Mouse (Mus musculus): ENCODE data around the gene Chst8.
A peak's percentile ranks its signal among the peaks of the same experiment; 100 is the strongest.

The Chst8 gene

GRCm38 (mm10) chr7:34703437-34703836 lies 109.1 kb downstream of the Chst8 start:
- no peak for DNase-seq

DNA sequence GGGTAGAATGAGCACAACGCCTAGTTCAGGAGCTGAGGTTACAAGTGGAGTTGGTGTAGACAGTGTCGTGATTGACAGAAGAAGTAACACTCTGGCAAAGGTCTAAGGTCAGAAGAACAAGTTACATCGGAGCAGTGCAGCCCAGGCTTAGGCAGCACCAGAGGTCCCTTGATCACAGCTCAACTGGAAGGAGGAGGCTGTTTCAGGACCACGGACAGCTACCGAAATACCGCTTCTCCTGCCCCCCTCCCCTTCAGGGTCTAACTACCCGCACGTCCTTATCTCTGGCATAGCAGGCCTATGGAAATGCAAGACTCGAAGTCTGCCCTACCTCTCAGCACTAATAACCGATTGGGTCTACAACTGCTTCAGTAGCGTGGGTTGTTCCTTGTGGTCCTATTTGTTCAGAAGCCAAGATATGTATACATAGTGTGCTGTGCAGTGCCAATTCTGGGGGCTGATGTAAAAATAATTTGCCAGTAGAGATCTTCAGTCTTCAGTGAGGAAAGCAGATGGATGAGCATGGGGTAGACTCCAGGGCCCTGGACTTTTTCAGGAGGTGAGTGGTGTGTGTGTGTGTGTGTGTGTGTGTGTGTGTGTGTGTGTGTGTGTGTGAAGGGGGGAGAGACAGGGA lies 109.7 kb downstream of the Chst8 start:
- peak; percentile 52 for DNase-seq

- no peak for DNase-seq
Measured at GRCm38 (mm10) chr7:34699888-34700287, 112.6 kb downstream of the Chst8 start.

DNA sequence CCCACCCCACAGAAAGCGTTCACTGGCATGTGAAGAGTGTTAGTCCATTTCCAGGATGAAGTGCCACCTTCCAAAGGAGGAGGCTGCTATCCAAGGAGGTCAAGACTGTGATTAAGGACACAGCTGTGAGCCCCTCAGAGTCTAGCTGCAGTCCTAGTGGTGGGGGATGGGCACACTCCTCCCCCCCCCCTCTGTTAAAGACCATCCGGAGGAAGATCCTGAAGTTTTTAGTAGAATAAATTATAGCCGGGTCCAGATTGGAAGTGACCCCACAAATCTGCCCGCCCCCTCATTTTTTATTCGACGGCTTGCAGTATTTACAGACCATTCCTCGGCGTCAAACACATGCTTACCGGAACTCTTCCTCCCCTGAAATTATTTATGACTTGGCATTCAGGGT lies 114.3 kb downstream of the Chst8 start:
- DNase-seq, result no peak

DNA sequence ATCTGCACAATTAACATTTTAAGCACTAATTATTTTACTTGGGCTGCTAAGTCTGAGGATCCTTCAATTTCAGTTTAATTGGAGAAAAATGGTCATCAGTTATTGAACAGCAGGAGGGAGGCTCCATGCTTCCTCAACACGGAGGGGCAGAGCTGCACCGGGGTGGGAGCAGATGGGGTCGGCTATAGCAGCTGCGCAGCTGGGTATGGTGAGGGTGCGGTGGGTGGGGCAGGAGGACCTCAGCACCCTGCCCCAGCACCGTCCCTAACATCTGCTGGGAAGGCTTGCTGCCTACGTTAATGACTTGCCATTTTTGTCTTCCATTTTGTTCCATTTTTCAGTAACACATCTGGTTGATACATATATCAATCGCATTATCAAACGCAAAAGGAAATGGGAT lies 116.4 kb downstream of the Chst8 start:
- no peak for DNase-seq

DNA sequence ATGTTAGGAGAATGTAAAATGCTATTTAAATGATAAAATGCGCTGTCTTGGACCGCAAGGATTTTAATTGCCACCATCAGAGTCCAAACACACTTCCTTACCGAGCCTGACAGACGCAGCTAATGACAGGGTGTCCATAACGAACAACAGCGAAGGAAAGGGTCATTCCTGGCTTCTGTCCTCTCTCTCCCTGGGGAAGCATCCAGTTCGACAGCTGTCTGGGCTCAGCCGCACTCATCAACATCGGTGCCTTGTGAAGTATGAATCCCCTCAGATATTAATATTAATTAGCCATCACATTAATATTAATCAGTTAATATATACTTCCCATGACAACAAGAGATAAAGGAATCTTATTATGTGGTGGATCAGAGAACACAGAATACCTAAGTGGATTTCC lies 117.6 kb downstream of the Chst8 start:
- no peak for DNase-seq

DNA sequence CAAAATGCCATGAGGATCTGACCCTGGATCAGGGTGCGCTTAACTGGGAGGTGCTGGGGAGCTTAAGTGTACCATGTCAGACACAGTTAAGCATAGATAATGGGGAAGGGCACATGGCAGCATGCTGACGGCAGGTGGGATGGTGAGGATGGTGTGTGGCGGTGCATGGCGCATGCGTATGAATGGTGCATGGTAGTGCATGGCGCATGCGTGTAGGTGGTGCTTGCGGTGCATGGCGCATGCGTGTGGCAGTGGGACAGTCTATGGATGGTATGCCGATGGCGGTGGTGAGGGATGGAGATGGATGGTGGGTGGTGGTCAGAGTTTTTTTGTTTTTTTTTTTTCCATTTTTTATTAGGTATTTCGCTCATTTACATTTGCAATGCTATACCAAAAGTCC lies 118.6 kb downstream of the Chst8 start:
- DNase-seq, result no peak

- DNase-seq, result no peak
Measured at GRCm38 (mm10) chr7:34693072-34693471, 119.4 kb downstream of the Chst8 start.

DNA sequence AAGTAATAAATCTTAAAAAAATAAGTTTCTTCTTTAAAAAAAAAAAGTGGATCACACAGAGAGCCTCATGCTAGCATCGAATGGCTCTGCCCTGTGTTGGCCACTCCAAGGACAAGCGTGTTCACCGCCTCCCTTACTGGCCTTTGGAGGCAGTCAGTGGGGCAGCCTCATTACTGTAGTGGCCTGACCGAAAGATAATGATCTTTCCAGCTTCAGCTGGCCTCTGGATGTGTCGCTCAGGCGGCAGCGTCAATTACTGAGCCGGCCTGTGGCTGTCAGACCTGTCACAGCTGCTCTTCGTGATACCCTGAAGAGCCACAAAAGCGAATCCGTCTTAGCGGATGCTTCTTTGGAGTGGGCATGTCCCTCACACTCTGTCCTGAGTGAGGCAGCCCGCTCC lies 122.4 kb downstream of the Chst8 start:
- no peak for DNase-seq

- DNase-seq, result no peak
Measured at GRCm38 (mm10) chr7:34689028-34689427, 123.5 kb downstream of the Chst8 start.

GRCm38 (mm10) chr7:34685801-34686200 lies 126.7 kb downstream of the Chst8 start:
- DNase-seq, result no peak

GRCm38 (mm10) chr7:34685176-34685575 lies 127.3 kb downstream of the Chst8 start:
- no peak for DNase-seq

DNA sequence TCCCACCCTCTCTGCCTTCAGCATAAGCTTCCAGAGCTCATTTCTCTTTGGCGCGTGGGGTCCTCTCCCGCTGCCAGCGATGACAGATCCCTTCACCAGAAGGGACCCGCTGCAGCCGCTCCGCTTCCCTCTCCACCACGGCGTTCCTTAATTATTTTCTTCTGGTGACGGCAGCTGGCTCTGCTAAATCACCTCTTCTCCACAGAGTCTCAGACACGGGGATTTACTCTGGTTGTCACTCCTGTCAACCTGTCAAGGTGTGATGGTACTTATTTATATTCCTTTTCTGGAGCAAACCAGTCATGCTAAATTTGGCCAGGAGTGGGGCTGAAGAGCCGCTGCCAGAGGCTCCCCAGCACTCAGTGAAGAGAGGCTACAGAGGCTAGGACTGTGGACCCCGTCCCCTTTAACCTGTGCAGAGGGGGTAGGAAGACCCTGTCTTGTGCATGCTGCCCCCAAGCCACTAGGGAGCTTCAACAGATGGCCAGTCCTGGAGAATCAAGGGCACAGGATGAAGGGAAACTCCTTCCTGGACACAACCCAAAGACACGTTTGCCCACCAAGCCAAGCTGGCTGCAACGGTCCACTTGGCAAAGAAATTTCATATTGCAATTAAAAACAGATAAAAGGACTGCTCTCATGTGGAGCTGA lies 131.6 kb downstream of the Chst8 start:
- no peak for DNase-seq

GRCm38 (mm10) chr7:34679886-34680285 lies 132.6 kb downstream of the Chst8 start:
- DNase-seq, result no peak

GRCm38 (mm10) chr7:34675831-34676514 lies 136.5 kb downstream of the Chst8 start:
- peak; percentile 60 for DNase-seq

DNA sequence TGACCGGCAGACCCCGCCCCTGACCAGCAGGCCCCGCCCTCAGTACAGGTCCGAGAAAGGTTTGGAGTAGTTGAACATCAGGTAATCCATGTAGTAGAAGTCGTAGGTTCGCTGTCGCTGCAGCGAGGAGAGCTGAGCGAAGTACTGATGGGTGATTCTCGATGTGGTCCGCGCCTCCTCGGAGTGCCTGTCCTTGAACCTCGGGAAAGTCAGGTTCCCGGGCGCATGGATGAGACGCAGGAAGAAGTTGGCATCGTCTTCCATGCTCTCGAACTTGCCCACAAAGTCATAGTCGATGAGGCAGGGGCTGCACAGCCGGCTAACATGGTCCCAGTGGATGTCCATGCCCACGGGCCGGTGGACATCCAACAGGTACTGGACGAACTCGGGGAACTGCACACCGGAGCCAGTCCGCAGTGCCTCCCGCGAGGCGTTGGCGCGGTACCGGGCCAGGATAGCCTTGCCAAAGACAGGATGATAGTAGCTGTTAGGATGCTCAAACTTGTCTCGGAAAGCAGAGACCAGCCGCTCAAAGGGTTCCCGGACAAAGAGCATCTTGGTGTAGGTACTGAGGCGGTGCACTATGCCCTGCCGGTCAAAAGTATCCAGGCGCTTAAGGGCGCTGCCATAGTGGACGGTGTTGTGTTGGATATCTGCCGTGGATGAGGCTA lies 137.3 kb downstream of the Chst8 start:
- no peak for DNase-seq

DNA sequence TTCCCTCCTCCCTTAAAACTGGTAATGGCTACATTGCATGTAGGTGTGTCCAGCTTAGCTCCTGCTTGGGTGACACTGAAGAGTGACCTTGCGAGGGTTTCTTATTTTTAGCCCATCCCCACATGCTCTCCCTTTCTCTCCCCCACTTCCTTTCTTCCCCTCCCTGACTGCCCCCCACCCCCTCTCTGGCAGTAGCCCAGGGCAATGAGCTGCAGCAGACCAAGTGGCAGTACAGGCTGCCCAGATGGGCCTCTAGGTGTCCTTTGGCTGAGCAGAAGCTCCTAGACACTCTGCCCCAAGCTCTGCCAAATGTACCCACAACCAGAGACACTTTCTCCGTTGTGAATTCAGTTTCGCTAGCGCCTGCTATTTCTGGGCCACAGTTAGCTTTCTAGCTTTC lies 139.6 kb downstream of the Chst8 start:
- DNase-seq, result no peak

- peak; percentile 87 for DNase-seq
Measured at GRCm38 (mm10) chr7:34671911-34672310, 140.6 kb downstream of the Chst8 start.

DNA sequence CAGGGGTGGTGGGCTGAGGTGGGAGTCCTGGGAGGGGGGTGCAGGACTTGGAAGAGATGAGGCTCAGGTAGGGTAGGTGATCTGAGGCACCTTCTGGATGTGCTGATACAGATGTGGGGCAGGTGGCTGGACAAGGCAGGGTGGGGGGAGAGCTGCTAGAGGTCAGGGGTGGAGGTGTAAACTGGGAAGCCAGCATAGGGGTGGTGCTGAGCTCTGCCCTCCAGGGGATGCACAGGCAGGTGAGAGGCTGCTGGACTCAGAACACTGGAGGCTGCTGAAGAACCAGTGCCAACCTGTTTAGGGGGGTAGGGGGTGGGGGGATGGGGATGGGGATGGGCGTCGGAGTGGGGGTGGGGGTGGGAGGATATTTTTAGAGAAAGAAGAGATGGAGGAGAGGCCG lies 141.7 kb downstream of the Chst8 start:
- no peak for DNase-seq

GRCm38 (mm10) chr7:34669336-34669735 lies 143.2 kb downstream of the Chst8 start:
- no peak for DNase-seq

DNA sequence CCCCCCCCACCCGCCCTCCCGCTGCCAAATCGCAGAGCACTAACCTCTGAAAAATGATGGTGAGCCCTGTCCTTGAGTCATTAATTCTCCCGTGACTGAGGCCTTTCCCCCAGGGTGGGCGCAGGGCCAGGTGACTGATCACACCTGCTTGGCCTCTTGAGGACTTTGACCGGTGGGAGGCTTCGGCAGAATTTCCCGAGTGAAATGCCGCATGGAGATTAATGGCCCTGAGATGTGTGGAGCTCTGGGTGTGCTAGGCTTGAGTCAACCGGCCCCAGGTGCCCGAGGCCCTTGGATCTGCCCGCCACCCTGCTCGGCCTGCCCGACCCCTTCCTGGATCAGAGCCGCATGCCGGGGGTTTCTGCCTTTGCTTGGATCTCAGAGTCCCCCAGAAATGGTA lies 144.6 kb downstream of the Chst8 start:
- no peak for DNase-seq

GRCm38 (mm10) chr7:34663145-34663544 lies 149.4 kb downstream of the Chst8 start:
- no peak for DNase-seq

DNA sequence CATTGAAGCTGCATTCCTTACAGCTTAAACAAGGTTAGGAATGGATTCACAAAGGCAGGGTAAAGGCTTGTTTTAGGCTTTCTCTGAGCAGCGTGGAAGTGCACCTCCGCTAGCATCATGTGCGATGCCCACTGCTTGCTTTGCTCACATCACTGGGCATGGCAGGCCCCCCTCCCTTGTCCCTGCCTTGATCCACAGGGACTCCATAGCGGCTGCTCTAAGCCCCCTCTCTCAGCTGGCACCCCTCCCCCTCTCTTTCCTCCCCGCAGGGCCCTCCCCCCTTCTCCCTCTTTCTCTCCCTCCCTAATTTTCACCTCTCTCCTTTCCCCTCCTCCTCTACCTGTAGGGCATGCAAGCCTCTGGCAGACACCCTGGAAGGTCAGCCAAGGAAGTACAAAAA lies 150.3 kb downstream of the Chst8 start:
- DNase-seq, result no peak

Measured in layer of hippocampus, adult 9-11 months (tissue).